20 mouse cellular contexts compared by ENCODE assay signal in genomic region chr5:132437478-132437877, GRCm38 (mm10).
DNase-seq lines count a peak whose midpoint lies in the region; ATAC-seq lines count a peak whose summit lies in the region.
"Had no signal": no experiment of that assay in that cellular context is flagged by ENCODE, and none has a peak within 500 bp of the region (broad histone marks: within the 10 kb centered on the region; RNA-seq: fewer than 3 reads in every experiment).

No protein-coding gene starts in this region.

- H3K4me1 ChIP-seq in heart, embryonic 13.5 days = peaks cover 32% of the 10 kb centered on the region
- H3K4me1 ChIP-seq in heart, embryonic 16.5 days (ENCODE audit: control insufficient read depth, insufficient read depth, low read length) = peaks cover 11% of the 10 kb centered on the region

- no peaks in the 10 kb centered on the region for H3K9me3 ChIP-seq in heart, embryonic 13.5 days
- no peaks in the 10 kb centered on the region for H3K9me3 ChIP-seq in heart, embryonic 16.5 days (replicated peaks; ENCODE audit: control insufficient read depth, low read length)
- H3K9me3 ChIP-seq: embryonic facial prominence, embryonic 10.5 days; embryonic facial prominence, embryonic 13.5 days; forebrain, embryonic 12.5 days; forebrain, embryonic 15.5 days had no signal

- no peak overlapping the region for H3K9ac ChIP-seq in heart, embryonic 13.5 days
- 0 out of 2 replicates have a peak overlapping the region, but pooled peaks have one; percentile 32 for H3K9ac ChIP-seq in heart, embryonic 16.5 days (ENCODE audit: low read length)
- H3K9ac ChIP-seq: embryonic facial prominence, embryonic 13.5 days; forebrain, embryonic 12.5 days; forebrain, embryonic 15.5 days; hindbrain, embryonic 14.5 days had no signal

- no peaks in the 10 kb centered on the region for H3K27me3 ChIP-seq in heart, embryonic 13.5 days (replicated peaks)
- no peaks in the 10 kb centered on the region for H3K27me3 ChIP-seq in heart, embryonic 16.5 days (ENCODE audit: control insufficient read depth, insufficient read depth, low read length)
- H3K27me3 ChIP-seq: embryonic facial prominence, embryonic 13.5 days; forebrain, embryonic 12.5 days; forebrain, embryonic 15.5 days had no signal

- intact Hi-C loops in heart, postnatal 36 days (cut with DNase I) = loop anchor here (5.0 kb wide), 2 partner anchors 105 to 205 kb away; partner anchors contain the start of gene Auts2
- intact Hi-C loops in heart, postnatal 14 days (cut with DNase I) = loop anchor here (5.0 to 10.0 kb wide), 3 partner anchors 50 to 203 kb away; partner anchors contain the start of gene Auts2

- H3K27ac ChIP-seq in heart, embryonic 13.5 days (replicated peaks) = peak overlapping the region; percentile 22
- H3K27ac ChIP-seq in heart, embryonic 16.5 days (ENCODE audit: low read length) = no peak overlapping the region; the same call in 1 of the 2 replicates
- H3K27ac ChIP-seq: embryonic facial prominence, embryonic 10.5 days; embryonic facial prominence, embryonic 13.5 days; forebrain, embryonic 12.5 days; forebrain, embryonic 15.5 days; hindbrain, embryonic 14.5 days; hindbrain, postnatal 0 days had no signal

- peak; percentile 15 for DNase-seq in heart, adult 11 months
- DNase-seq in heart, postnatal 36 days = no peak
- DNase-seq in heart, postnatal 14 days = no peak
- no peak for DNase-seq in heart, adult 18-20 months
- DNase-seq: cerebellum, adult 11-12 months; cerebellum, adult 8-10 months; cerebellum, postnatal 36 days; embryo, embryonic 11 days; kidney, adult 18-20 months had no signal

- H3K36me3 ChIP-seq in heart, embryonic 13.5 days = no peaks in the 10 kb centered on the region
- no peaks in the 10 kb centered on the region for H3K36me3 ChIP-seq in heart, embryonic 16.5 days (ENCODE audit: control insufficient read depth, insufficient read depth)
- H3K36me3 ChIP-seq: embryonic facial prominence, embryonic 10.5 days; embryonic facial prominence, embryonic 13.5 days; forebrain, embryonic 12.5 days; forebrain, embryonic 15.5 days had no signal

- 64% methylated on average over 8 of the region's 8 CpGs for WGBS in heart, embryonic 13.5 days
- 56% methylated on average over 8 of the region's 8 CpGs for WGBS in heart, embryonic 16.5 days

- peak overlapping the region; percentile 53 for H3K4me2 ChIP-seq in heart, embryonic 13.5 days
- H3K4me2 ChIP-seq in heart, embryonic 16.5 days (ENCODE audit: low read depth, low read length) = peak overlapping the region; percentile 50
- H3K4me2 ChIP-seq: embryonic facial prominence, embryonic 13.5 days; forebrain, embryonic 12.5 days; forebrain, embryonic 15.5 days; hindbrain, embryonic 14.5 days had no signal

- peak overlapping the region; percentile 16; the same call in 1 of the 2 replicates for H3K4me3 ChIP-seq in heart, embryonic 13.5 days
- peak overlapping the region; percentile 32 for H3K4me3 ChIP-seq in heart, embryonic 16.5 days (ENCODE audit: low read length)
- H3K4me3 ChIP-seq: embryonic facial prominence, embryonic 10.5 days; embryonic facial prominence, embryonic 13.5 days; erythroblast, embryonic 14.5 days; forebrain, embryonic 12.5 days; forebrain, embryonic 15.5 days had no signal

- no peak for ATAC-seq in heart, embryonic 13.5 days (ENCODE audit: extremely low read depth, insufficient number of reproducible peaks, low FRiP score, low TSS enrichment)
- ATAC-seq in heart, embryonic 16.5 days (replicated peaks; ENCODE audit: extremely low read depth, insufficient read depth, low FRiP score) = no peak
- ATAC-seq: activated CD4-positive, CD25-positive, alpha-beta regulatory T cell, adult 4 months; forebrain, embryonic 15.5 days; hindbrain, postnatal 0 days; inflammation-experienced regulatory T-cells, adult 6 months had no signal
